Mouse (Mus musculus): ENCODE measurements at regions not wholly inside any gene's neighbourhood (a gene's known extent, or its start where the extent isn't known, plus 50 kb on each side); places are given as distances from the start of the nearest gene placed in this dataset.
"Not testable (repeated sequence)": the region's sequence is repeated elsewhere in the genome, so short reads cannot be mapped to it uniquely, and the experiment has no call there.

GRCm38 (mm10) chr19:32972116-32972515, 214.8 kb downstream of the Pten start:
- no peak for DNase-seq (ENCODE audit: low spot score in 2 of 2)

GRCm38 (mm10) chr19:32973130-32973529, 215.8 kb downstream of the Pten start:
- DNase-seq (ENCODE audit: low spot score in 2 of 2): no peak

GRCm38 (mm10) chr19:32974778-32975240, 217.5 kb downstream of the Pten start:
- no peak for DNase-seq (ENCODE audit: low spot score in 2 of 2)

GRCm38 (mm10) chr19:32975303-32975702, 218.0 kb downstream of the Pten start:
- no peak for DNase-seq (ENCODE audit: low spot score in 2 of 2)

- DNase-seq (ENCODE audit: low spot score in 2 of 2): no peak
Measured at GRCm38 (mm10) chr19:32976507-32976906, 219.2 kb downstream of the Pten start.

- DNase-seq (ENCODE audit: low spot score in 2 of 2): no peak
Measured at GRCm38 (mm10) chr19:32978037-32978745, 220.9 kb downstream of the Pten start.

GRCm38 (mm10) chr19:32980142-32980541, 222.8 kb downstream of the Pten start:
- DNase-seq (ENCODE audit: low spot score in 2 of 2): no peak

- DNase-seq (ENCODE audit: low spot score in 2 of 2): no peak
Measured at GRCm38 (mm10) chr19:32988713-32989112, 231.4 kb downstream of the Pten start.

GRCm38 (mm10) chr19:32989346-32989745, 232.0 kb downstream of the Pten start:
- no peak for DNase-seq (ENCODE audit: low spot score in 2 of 2)

GRCm38 (mm10) chr19:32990576-32990975, 233.3 kb downstream of the Pten start:
- DNase-seq (ENCODE audit: low spot score in 2 of 2): no peak

GRCm38 (mm10) chr19:32998576-32999170, 241.4 kb downstream of the Pten start:
- no peak for DNase-seq (ENCODE audit: low spot score in 2 of 2)

- no peak for DNase-seq (ENCODE audit: low spot score in 2 of 2)
Measured at GRCm38 (mm10) chr19:33007582-33007981, 250.3 kb downstream of the Pten start.

GRCm38 (mm10) chr19:33008076-33008475, 250.8 kb downstream of the Pten start:
- DNase-seq (ENCODE audit: low spot score in 2 of 2): no peak

- no peak for DNase-seq (ENCODE audit: low spot score in 2 of 2)
Measured at GRCm38 (mm10) chr19:33008794-33009193, 251.5 kb downstream of the Pten start.

- no peak for DNase-seq (ENCODE audit: low spot score in 2 of 2)
Measured at GRCm38 (mm10) chr19:33010886-33011446, 253.7 kb downstream of the Pten start.

- DNase-seq (ENCODE audit: low spot score in 2 of 2): not testable (repeated sequence)
Measured at GRCm38 (mm10) chr19:33014879-33015278, 257.6 kb downstream of the Pten start.

- DNase-seq (ENCODE audit: low spot score in 2 of 2): no peak
Measured at GRCm38 (mm10) chr19:33021161-33021560, 263.9 kb downstream of the Pten start.

- DNase-seq (ENCODE audit: low spot score in 2 of 2): no peak
Measured at GRCm38 (mm10) chr19:33022839-33023428, 265.6 kb downstream of the Pten start.

GRCm38 (mm10) chr19:33029688-33030444, 272.6 kb downstream of the Pten start:
- DNase-seq (ENCODE audit: low spot score in 2 of 2): no peak

GRCm38 (mm10) chr19:33040512-33040911, 283.2 kb downstream of the Pten start:
- DNase-seq (ENCODE audit: low spot score in 2 of 2): no peak

- DNase-seq (ENCODE audit: low spot score in 2 of 2): no peak
Measured at GRCm38 (mm10) chr19:33040991-33041390, 283.7 kb downstream of the Pten start.

- peak in 1 of 2 experiments; percentile 35 for DNase-seq (ENCODE audit: low spot score in 2 of 2)
Measured at GRCm38 (mm10) chr19:33042760-33043159, 285.5 kb downstream of the Pten start.

Measured in spleen, postnatal 4 days (tissue).